Mouse (Mus musculus) midbrain, embryonic 16.5 days (tissue): ENCODE data around the gene Gm10447. TPM values are rescaled to one million over a fixed set of nuclear protein-coding genes. Genes with fewer than 3 reads are reported as not detected.
A peak's percentile ranks its signal among the peaks of the same experiment; 100 is the strongest.

Source experiments
- ATAC-seq: fragments of 200-750 bp; cut with Nextera tagmentation; 2 replicates; pipeline ENCODE4 v1.8.0; 2017; ENCODE audit warnings: moderate TSS enrichment
- H3K27ac ChIP-seq: fragments of 300-500 bp; sonication (generic); 2 replicates; pipeline ENCODE4 v1.5.1; 2014; ENCODE audit warnings: mild to moderate bottlenecking, low read length, mixed read lengths
- H3K27me3 ChIP-seq: fragments of 300-500 bp; sonication (generic); 2 replicates; pipeline ENCODE4 v1.6.1; 2014; ENCODE audit warnings: low read depth, low read length, mixed read lengths; ENCODE audit not compliant: control insufficient read depth, insufficient read depth
- H3K36me3 ChIP-seq: fragments of 300-500 bp; sonication (generic); 2 replicates; pipeline ENCODE4 v1.6.1; 2014; ENCODE audit warnings: mild to moderate bottlenecking, low read length, moderate library complexity, mixed read lengths; ENCODE audit not compliant: control insufficient read depth, insufficient read depth
- H3K4me1 ChIP-seq: fragments of 300-500 bp; sonication (generic); 2 replicates; pipeline ENCODE4 v1.6.1; 2014; ENCODE audit warnings: mild to moderate bottlenecking, low read length, mixed read lengths; ENCODE audit not compliant: control insufficient read depth, insufficient read depth
- H3K4me2 ChIP-seq: fragments of 300-500 bp; sonication (generic); 2 replicates; pipeline ENCODE4 v1.6.1; 2014; ENCODE audit warnings: mild to moderate bottlenecking, low read length, mixed read lengths
- H3K4me3 ChIP-seq: fragments of 300-500 bp; sonication (generic); 2 replicates; pipeline ENCODE4 v1.5.1; 2014; ENCODE audit warnings: low read depth, mild to moderate bottlenecking, low read length, moderate library complexity, mixed read lengths
- H3K9ac ChIP-seq: fragments of 300-500 bp; sonication (generic); 2 replicates; pipeline ENCODE4 v1.6.1; 2014; ENCODE audit warnings: low read depth, low read length, mixed read lengths
- H3K9me3 ChIP-seq: fragments of 300-500 bp; sonication (generic); replicated peaks from 2 replicates; pipeline ENCODE4 v1.6.1; 2014; ENCODE audit warnings: mild to moderate bottlenecking, low read length, mixed read lengths; ENCODE audit not compliant: control insufficient read depth, poor library complexity, severe bottlenecking
- WGBS: fragments of 180-500 bp; shearing (Covaris S2); extraction: QIAGEN DNeasy Blood & Tissue Kit; methylation state at CpG from one replicate; pipeline ENCODE4 v1.1.7; 2014; 5-methylcytosine and 5-hydroxymethylcytosine counted together
- polyA plus RNA-seq: library from polyadenylated mRNA; unstranded; fragments of >200 nt; fragmentation: Nextera tagmentation; extraction: Ambion mirVana; gene quantifications from 2 replicates; pipeline ENCODE4 v1.2.1, GENCODE M21; 2015

Gene Gm10447
- polyA plus RNA-seq, 1 experiment from 2014 or later = 0.10 TPM

GRCm38 (mm10) chr11:53481088-53481730 lies 24.3 kb upstream of the Gm10447 start:
- ATAC-seq = no peak
- no peaks in the 10 kb centered on the region for H3K9me3 ChIP-seq
- WGBS = 76% methylated on average over 4 of the region's 4 CpGs
- H3K4me2 ChIP-seq = no peak overlapping the region
- no peak overlapping the region for H3K27ac ChIP-seq
- peaks cover 11% of the 10 kb centered on the region; the same call in 1 of the 2 replicates for H3K4me1 ChIP-seq
- H3K27me3 ChIP-seq = peaks cover 42% of the 10 kb centered on the region
- H3K4me3 ChIP-seq = no peak overlapping the region
- no peak overlapping the region for H3K9ac ChIP-seq
- no peaks in the 10 kb centered on the region for H3K36me3 ChIP-seq

GRCm38 (mm10) chr11:53479783-53480301 lies 22.9 kb upstream of the Gm10447 start, which contains the start of the genes Gm9945 and Sowaha:
Gene Gm9945, plus strand, starts transcription at chr11:53480166.
Gene Sowaha, minus strand, starts transcription at chr11:53480274.
- no peak within 1 kb of the TSS for H3K27ac ChIP-seq
- peaks cover 41% of the 10 kb centered on the region for H3K27me3 ChIP-seq
- H3K36me3 ChIP-seq = no peaks in the 10 kb centered on the region
- no peaks in the 10 kb centered on the region for H3K9me3 ChIP-seq
- ATAC-seq = peak; percentile 67
- peaks cover 16% of the 10 kb centered on the region for H3K4me1 ChIP-seq
- WGBS = 2% methylated on average over 40 of the region's 40 CpGs
- H3K4me2 ChIP-seq = peak within 1 kb of the TSS; percentile 86
- peak within 1 kb of the TSS; percentile 70 for H3K9ac ChIP-seq
- peak within 1 kb of the TSS; percentile 55 for H3K4me3 ChIP-seq

- H3K4me2 ChIP-seq = peak overlapping the region; percentile 86
- peak overlapping the region; percentile 70 for H3K9ac ChIP-seq
- peak; percentile 25 for ATAC-seq
- peaks cover 16% of the 10 kb centered on the region for H3K4me1 ChIP-seq
- peaks cover 41% of the 10 kb centered on the region for H3K27me3 ChIP-seq
- no peak overlapping the region for H3K27ac ChIP-seq
- H3K4me3 ChIP-seq = peak overlapping the region; percentile 55
- no peaks in the 10 kb centered on the region for H3K36me3 ChIP-seq
- WGBS = 1% methylated on average over 60 of the region's 62 CpGs
- H3K9me3 ChIP-seq = no peaks in the 10 kb centered on the region
Measured at GRCm38 (mm10) chr11:53479171-53479782, 22.4 kb upstream of the Gm10447 start.

GRCm38 (mm10) chr11:53478383-53479170 lies 21.7 kb upstream of the Gm10447 start:
- peak; percentile 29 for ATAC-seq
- WGBS = 6% methylated on average over 76 of the region's 79 CpGs
- H3K27me3 ChIP-seq = peaks cover 42% of the 10 kb centered on the region
- H3K27ac ChIP-seq = no peak overlapping the region
- H3K9me3 ChIP-seq = no peaks in the 10 kb centered on the region
- peak overlapping the region; percentile 55 for H3K4me3 ChIP-seq
- peak overlapping the region; percentile 86 for H3K4me2 ChIP-seq
- peak overlapping the region; percentile 70 for H3K9ac ChIP-seq
- H3K4me1 ChIP-seq = peaks cover 16% of the 10 kb centered on the region
- no peaks in the 10 kb centered on the region for H3K36me3 ChIP-seq

GRCm38 (mm10) chr11:53477833-53478232 lies 20.9 kb upstream of the Gm10447 start:
- no peaks in the 10 kb centered on the region for H3K9me3 ChIP-seq
- no peak overlapping the region for H3K9ac ChIP-seq
- no peak overlapping the region for H3K4me2 ChIP-seq
- H3K4me3 ChIP-seq = no peak overlapping the region
- no peaks in the 10 kb centered on the region for H3K36me3 ChIP-seq
- H3K4me1 ChIP-seq = peaks cover 16% of the 10 kb centered on the region
- WGBS = 52% methylated on average over 7 of the region's 7 CpGs
- no peak for ATAC-seq
- H3K27ac ChIP-seq = no peak overlapping the region
- H3K27me3 ChIP-seq = peaks cover 38% of the 10 kb centered on the region

GRCm38 (mm10) chr11:53475620-53476019 lies 18.7 kb upstream of the Gm10447 start:
- H3K27me3 ChIP-seq = peaks cover 33% of the 10 kb centered on the region
- no peak for ATAC-seq
- H3K4me2 ChIP-seq = peak overlapping the region; percentile 35
- no peaks in the 10 kb centered on the region for H3K9me3 ChIP-seq
- peak overlapping the region; percentile 34 for H3K27ac ChIP-seq
- no peaks in the 10 kb centered on the region for H3K36me3 ChIP-seq
- H3K4me3 ChIP-seq = peak overlapping the region; percentile 19; the same call in 1 of the 2 replicates
- H3K9ac ChIP-seq = peak overlapping the region; percentile 0; the same call in 1 of the 2 replicates
- H3K4me1 ChIP-seq = peaks cover 20% of the 10 kb centered on the region
- WGBS = 8% methylated on average over 8 of the region's 8 CpGs

- Histone ChIP-seq H3K4me2 (no peak overlapping the region), H3K4me1 (peaks cover 16% of the 10 kb centered on the region), H3K27me3 (peaks cover 11% of the 10 kb centered on the region), H3K9ac (no peak overlapping the region), H3K27ac (no peak overlapping the region), H3K36me3 (no peaks in the 10 kb centered on the region), H3K4me3 (no peak overlapping the region), H3K9me3 (no peaks in the 10 kb centered on the region)
- WGBS = 86% methylated on average over 3 of the region's 3 CpGs
- no peak for ATAC-seq
Measured at GRCm38 (mm10) chr11:53472709-53473108, 15.8 kb upstream of the Gm10447 start.

- peak within 1 kb of the TSS; percentile 12; the same call in 1 of the 2 replicates for H3K4me3 ChIP-seq
- peak within 1 kb of the TSS; percentile 68 for H3K27ac ChIP-seq
- no peaks in the 10 kb centered on the region for H3K9me3 ChIP-seq
- peak within 1 kb of the TSS; percentile 28 for H3K9ac ChIP-seq
- H3K27me3 ChIP-seq = peaks cover 27% of the 10 kb centered on the region
- peak; percentile 85 for ATAC-seq
- peak within 1 kb of the TSS; percentile 57 for H3K4me2 ChIP-seq
- 2% methylated on average over 29 of the region's 29 CpGs for WGBS
- no peaks in the 10 kb centered on the region for H3K36me3 ChIP-seq
- peaks cover 13% of the 10 kb centered on the region for H3K4me1 ChIP-seq
Measured at GRCm38 (mm10) chr11:53469968-53470695, 13.2 kb upstream of the Gm10447 start, which contains the start of gene Gm9837. Gene Gm9837, minus strand, starts transcription at chr11:53470479.
